In genomic region chr14:75669085-75669645, GRCm38 (mm10) we compare ENCODE assay signal across 18 mouse cellular contexts. TPM values are rescaled to one million over a fixed set of nuclear protein-coding genes. Genes with fewer than 3 reads are reported as not detected.
DNase-seq lines count a peak whose midpoint lies in the region; ATAC-seq and TF ChIP-seq lines count a peak whose summit lies in the region.
"Had no signal": no experiment of that assay in that cellular context is flagged by ENCODE, and none has a peak within 500 bp of the region (broad histone marks: within the 10 kb centered on the region; RNA-seq: fewer than 3 reads in every experiment).

No protein-coding gene starts in this region.

- ATAC-seq in liver, postnatal 0 days, result no peak
- no peak for ATAC-seq in heart, embryonic 11.5 days (replicated peaks; ENCODE audit: insufficient number of reproducible peaks, low FRiP score, low TSS enrichment)

- TF ChIP-seq CTCF in liver, postnatal 0 days (IDR thresholded peaks at IDR 0.05; ENCODE audit: low read depth), result peak; percentile 37
- no peak for TF ChIP-seq CTCF in kidney, adult 2 months (conservative IDR thresholded peaks at IDR 0.05; ENCODE audit: insufficient read depth, insufficient read length, low read depth, low read length)

- no peaks in the 10 kb centered on the region for H3K27me3 ChIP-seq in liver, postnatal 0 days (ENCODE audit: insufficient read depth, low read length)
- no peaks in the 10 kb centered on the region for H3K27me3 ChIP-seq in kidney, adult 2 months (replicated peaks; ENCODE audit: control insufficient read depth, insufficient read depth, low read length)
- no peaks in the 10 kb centered on the region for H3K27me3 ChIP-seq in heart, embryonic 11.5 days (ENCODE audit: control insufficient read depth, insufficient read depth, low read length)
- H3K27me3 ChIP-seq: embryonic facial prominence, embryonic 12.5 days; liver, embryonic 15.5 days; megakaryocyte, embryonic 14.5 days had no signal

- H3K36me3 ChIP-seq in liver, postnatal 0 days (replicated peaks; ENCODE audit: insufficient read depth, low read length), result no peaks in the 10 kb centered on the region
- H3K36me3 ChIP-seq in kidney, adult 2 months (ENCODE audit: control insufficient read depth, insufficient read depth, low read length), result no peaks in the 10 kb centered on the region
- no peaks in the 10 kb centered on the region for H3K36me3 ChIP-seq in heart, embryonic 11.5 days (ENCODE audit: control insufficient read depth, insufficient read depth, low read length)
- H3K36me3 ChIP-seq: embryonic facial prominence, embryonic 12.5 days; heart, embryonic 12.5 days; hindbrain, embryonic 10.5 days; liver, embryonic 15.5 days had no signal

- WGBS in liver, postnatal 0 days (ENCODE audit: insufficient replicate concordance), result 55% methylated on average over 1 of the region's 1 CpGs
- WGBS in kidney, adult 2 months, result 46% methylated on average over 1 of the region's 1 CpGs
- 72% methylated on average over 1 of the region's 1 CpGs for WGBS in heart, embryonic 11.5 days (ENCODE audit: insufficient replicate concordance)

- H3K4me1 ChIP-seq in liver, postnatal 0 days (ENCODE audit: insufficient read depth), result 0 out of 2 replicates have a peak, but pooled peaks cover 2% of the 10 kb centered on the region
- peaks cover 4% of the 10 kb centered on the region; the same call in 1 of the 2 replicates for H3K4me1 ChIP-seq in kidney, adult 2 months (ENCODE audit: control insufficient read depth, insufficient read depth, low read length)
- no peaks in the 10 kb centered on the region for H3K4me1 ChIP-seq in heart, embryonic 11.5 days (ENCODE audit: control insufficient read depth, insufficient read depth, low read length)
- H3K4me1 ChIP-seq: embryonic facial prominence, embryonic 12.5 days; heart, embryonic 12.5 days; hindbrain, embryonic 10.5 days; liver, embryonic 15.5 days had no signal

- H3K4me2 ChIP-seq in liver, postnatal 0 days (ENCODE audit: low read depth, low read length), result no peak overlapping the region
- H3K4me2 ChIP-seq in heart, embryonic 11.5 days, result no peak overlapping the region
- H3K4me2 ChIP-seq: embryonic facial prominence, embryonic 12.5 days; heart, embryonic 12.5 days; liver, embryonic 15.5 days had no signal

- TF ChIP-seq EP300 in liver, postnatal 0 days (IDR thresholded peaks at IDR 0.05; ENCODE audit: low read depth), result no peak

- no peaks in the 10 kb centered on the region for H3K9me3 ChIP-seq in liver, postnatal 0 days (ENCODE audit: low read length)
- no peaks in the 10 kb centered on the region for H3K9me3 ChIP-seq in heart, embryonic 11.5 days (replicated peaks; ENCODE audit: control insufficient read depth, low read length)
- H3K9me3 ChIP-seq: embryonic facial prominence, embryonic 12.5 days; heart, embryonic 12.5 days; hindbrain, embryonic 10.5 days; liver, embryonic 15.5 days had no signal

- no peak overlapping the region for H3K9ac ChIP-seq in liver, postnatal 0 days (replicated peaks)
- H3K9ac ChIP-seq in heart, embryonic 11.5 days (ENCODE audit: low read depth, low read length), result no peak overlapping the region
- H3K9ac ChIP-seq: embryonic facial prominence, embryonic 12.5 days; heart, embryonic 12.5 days; liver, embryonic 15.5 days had no signal

- DNase-seq in liver, postnatal 0 days, result no peak
- no peak for DNase-seq in liver
- DNase-seq in MEL-GATA-1-ER (ENCODE audit: extremely low read depth, low read depth), result peak; percentile 6
- peak; percentile 80 for DNase-seq in kidney, adult 2 months
- DNase-seq in kidney, postnatal 4 days, result peak; percentile 41 to 61
- no peak for DNase-seq in thymus, postnatal 36 days
- DNase-seq in urinary bladder, adult 2 months (ENCODE audit: low spot score), result no peak
- DNase-seq: cerebellum, postnatal 14 days; right cerebral cortex, postnatal 25 days; thymus, postnatal 25 days had no signal

- H3K27ac ChIP-seq in liver, postnatal 0 days (ENCODE audit: low read depth), result no peak overlapping the region
- H3K27ac ChIP-seq in kidney, adult 2 months (ENCODE audit: insufficient read depth, low read depth, low read length), result peak overlapping the region; percentile 81
- H3K27ac ChIP-seq in heart, embryonic 11.5 days (ENCODE audit: low read depth, low read length), result no peak overlapping the region
- H3K27ac ChIP-seq: embryonic facial prominence, embryonic 12.5 days; hindbrain, embryonic 10.5 days; liver, embryonic 15.5 days had no signal

- TF ChIP-seq POLR2A in kidney, adult 2 months (IDR thresholded peaks at IDR 0.05; ENCODE audit: low read depth, low read length), result no peak

- H3K4me3 ChIP-seq in liver, postnatal 0 days (ENCODE audit: low read depth, low read length), result no peak overlapping the region
- H3K4me3 ChIP-seq in kidney, adult 2 months (ENCODE audit: insufficient read depth, low read depth, low read length), result no peak overlapping the region
- no peak overlapping the region for H3K4me3 ChIP-seq in heart, embryonic 11.5 days (ENCODE audit: low read depth, low read length)
- H3K4me3 ChIP-seq: embryonic facial prominence, embryonic 12.5 days; heart, embryonic 12.5 days; hindbrain, embryonic 10.5 days; liver, embryonic 15.5 days; megakaryocyte, embryonic 14.5 days; myocyte had no signal

RNA-seq across cellular contexts. Expression of gene Erich6b, which starts 27.1 kb away (rescaled TPM):
- not detected in 2 replicates for polyA plus RNA-seq in liver, postnatal 0 days (2015; fragmentation: Nextera tagmentation; extraction: Ambion mirVana)
- not detected in 2 replicates for polyA plus RNA-seq in kidney, adult 2 months (2012; rRNA removed)
- not detected in 2 replicates for polyA plus RNA-seq in heart, embryonic 11.5 days (2014; fragmentation: Nextera tagmentation; extraction: Ambion mirVana)
- polyA plus RNA-seq in urinary bladder, adult 2 months (2012; rRNA removed), result not detected in 2 replicates
- polyA plus RNA-seq: embryonic facial prominence, embryonic 12.5 days; forebrain, embryonic 11.5 days; heart, embryonic 12.5 days; hindbrain, embryonic 10.5 days; liver, embryonic 15.5 days; myocyte had no signal

Comparison
In these comparisons a context has a peak if more than half of its experiments do, and no peak if none do; other contexts are left out.
1. DNase-seq: peak in MEL-GATA-1-ER (single experiment), kidney, adult 2 months (single experiment) and kidney, postnatal 4 days (2 of 2); none in liver, postnatal 0 days (single experiment), liver (single experiment), thymus, postnatal 36 days (0 of 2) and urinary bladder, adult 2 months (single experiment).